Mouse (Mus musculus): ENCODE results near the gene Nrxn1. TPM values are rescaled to one million over a fixed set of nuclear protein-coding genes. Genes with fewer than 3 reads are reported as not detected.
"Not testable (repeated sequence)": the region's sequence is repeated elsewhere in the genome, so short reads cannot be mapped to it uniquely, and the experiment has no call there.

The Nrxn1 gene
- total and polyA plus RNA-seq, 3 experiments = not detected

GRCm38 (mm10) chr17:90238964-90239363 is 853.9 kb downstream of the Nrxn1 start:
- DNase-seq (ENCODE audit: extremely low read depth) = no peak
- no peaks in the 10 kb centered on the region for H3K27me3 ChIP-seq (replicated peaks)
- H3K9ac ChIP-seq (ENCODE audit: insufficient read depth, low read depth) = no peak overlapping the region
- H3K27ac ChIP-seq (ENCODE audit: insufficient read depth, low read depth) = no peak overlapping the region
- H3K9me3 ChIP-seq (replicated peaks; ENCODE audit: low read length) = peaks cover 23% of the 10 kb centered on the region
- in situ Hi-C loops (cut with MboI; ENCODE audit: low pct_ligation_motif_present, low pct_unique_long_range_greater_than_20kb, low sequenced_read_pairs) (no loop called here), dilution Hi-C loops (cut with MboI; ENCODE audit: extremely low pct_ligation_motif_present, extremely low pct_unique_long_range_greater_than_20kb, low sequenced_read_pairs) (no loop called here)
- TF ChIP-seq ZC3H11A (IDR thresholded peaks at IDR 0.05; ENCODE audit: low read depth, low read length) (no peak), ZNF384 (IDR thresholded peaks at IDR 0.05; ENCODE audit: low read depth, low read length) (no peak), MEF2A (IDR thresholded peaks at IDR 0.05; ENCODE audit: borderline replicate concordance, low read depth, low read length) (no peak), ELF1 (IDR thresholded peaks at IDR 0.05; ENCODE audit: low read depth, low read length) (no peak), JUND (conservative IDR thresholded peaks at IDR 0.05; ENCODE audit: low read depth, low read length) (no peak), JUN (IDR thresholded peaks at IDR 0.05; ENCODE audit: insufficient read depth, low read depth, low read length) (no peak), MAX (IDR thresholded peaks at IDR 0.05; ENCODE audit: low read length) (no peak), SMC3 (IDR thresholded peaks at IDR 0.05; ENCODE audit: low read depth, low read length) (no peak), HCFC1 (IDR thresholded peaks at IDR 0.05; ENCODE audit: low read depth, low read length) (no peak), CTCF (conservative IDR thresholded peaks at IDR 0.05 in 1 of 2, IDR thresholded peaks at IDR 0.05 in 1 of 2; ENCODE audit: low read depth in 2 of 2, low read length in 2 of 2) (no peak), E2F4 (IDR thresholded peaks at IDR 0.05; ENCODE audit: insufficient replicate concordance, low read depth, low read length) (no peak), TCF12 (IDR thresholded peaks at IDR 0.05; ENCODE audit: low read depth, low read length) (no peak)
- no peak overlapping the region for H3K4me2 ChIP-seq (ENCODE audit: insufficient read depth, low read depth, poor library complexity, severe bottlenecking)
- no peak overlapping the region for H3K4me3 ChIP-seq (replicated peaks in 1 of 3; ENCODE audit: low read depth in 2 of 3, low read length in 2 of 3, poor library complexity in 1 of 3)
- no peaks in the 10 kb centered on the region for H3K4me1 ChIP-seq (ENCODE audit: control insufficient read depth in 1 of 2, insufficient read depth in 2 of 2)
- no peaks in the 10 kb centered on the region for H3K36me3 ChIP-seq (replicated peaks in 1 of 2; ENCODE audit: control insufficient read depth in 1 of 2, insufficient read depth in 1 of 2, low read length in 1 of 2)
- H3K79me2 ChIP-seq (replicated peaks; ENCODE audit: control insufficient read depth, extremely low read depth, insufficient read depth, poor library complexity, severe bottlenecking) = no peaks in the 10 kb centered on the region

DNA sequence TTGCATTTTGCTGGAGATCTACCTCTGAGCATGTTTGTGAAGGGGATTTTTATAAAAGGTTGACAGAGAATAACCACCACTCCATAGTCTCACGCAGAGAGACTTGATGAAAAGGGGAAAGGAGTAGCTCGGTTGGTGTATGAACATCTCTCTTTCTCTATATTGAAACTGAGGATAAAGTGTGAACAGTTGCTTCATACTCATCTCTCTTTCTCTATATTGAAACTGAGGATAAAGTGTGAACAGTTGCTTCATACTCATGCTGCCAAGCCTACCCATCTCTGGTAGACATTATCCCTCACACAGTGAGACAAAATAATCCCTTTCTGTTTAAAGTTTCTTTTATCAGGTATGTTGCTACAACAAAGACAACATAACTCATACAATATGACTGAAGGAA is 854.4 kb downstream of the Nrxn1 start:
- H3K79me2 ChIP-seq (replicated peaks; ENCODE audit: control insufficient read depth, extremely low read depth, insufficient read depth, poor library complexity, severe bottlenecking) = no peaks in the 10 kb centered on the region
- H3K9ac ChIP-seq (ENCODE audit: insufficient read depth, low read depth) = no peak overlapping the region
- in situ Hi-C loops (cut with MboI; ENCODE audit: low pct_ligation_motif_present, low pct_unique_long_range_greater_than_20kb, low sequenced_read_pairs) (no loop called here), dilution Hi-C loops (cut with MboI; ENCODE audit: extremely low pct_ligation_motif_present, extremely low pct_unique_long_range_greater_than_20kb, low sequenced_read_pairs) (no loop called here)
- H3K36me3 ChIP-seq (replicated peaks in 1 of 2; ENCODE audit: control insufficient read depth in 1 of 2, insufficient read depth in 1 of 2, low read length in 1 of 2) = no peaks in the 10 kb centered on the region
- no peak for DNase-seq (ENCODE audit: extremely low read depth)
- H3K9me3 ChIP-seq (replicated peaks; ENCODE audit: low read length) = peaks cover 21% of the 10 kb centered on the region
- no peaks in the 10 kb centered on the region for H3K27me3 ChIP-seq (replicated peaks)
- no peak overlapping the region for H3K4me3 ChIP-seq (replicated peaks in 1 of 3; ENCODE audit: low read depth in 2 of 3, low read length in 2 of 3, poor library complexity in 1 of 3)
- H3K27ac ChIP-seq (ENCODE audit: insufficient read depth, low read depth) = no peak overlapping the region
- H3K4me2 ChIP-seq (ENCODE audit: insufficient read depth, low read depth, poor library complexity, severe bottlenecking) = no peak overlapping the region
- H3K4me1 ChIP-seq (ENCODE audit: control insufficient read depth in 1 of 2, insufficient read depth in 2 of 2) = no peaks in the 10 kb centered on the region
- no peak for TF ChIP-seq SMC3 (IDR thresholded peaks at IDR 0.05; ENCODE audit: low read depth, low read length)
- no peak for TF ChIP-seq CHD1 (IDR thresholded peaks at IDR 0.05; ENCODE audit: low read depth, low read length)
- no peak for TF ChIP-seq CTCF (conservative IDR thresholded peaks at IDR 0.05 in 1 of 2, IDR thresholded peaks at IDR 0.05 in 1 of 2; ENCODE audit: low read depth in 2 of 2, low read length in 2 of 2)
- TF ChIP-seq USF1 (IDR thresholded peaks at IDR 0.05; ENCODE audit: low read depth, low read length) = no peak
- no peak for TF ChIP-seq MAX (IDR thresholded peaks at IDR 0.05; ENCODE audit: low read length)
- no peak for TF ChIP-seq ZKSCAN1 (IDR thresholded peaks at IDR 0.05; ENCODE audit: borderline replicate concordance, low read depth, low read length)
- no peak for TF ChIP-seq NRF1 (IDR thresholded peaks at IDR 0.05; ENCODE audit: low read depth, low read length)

DNA sequence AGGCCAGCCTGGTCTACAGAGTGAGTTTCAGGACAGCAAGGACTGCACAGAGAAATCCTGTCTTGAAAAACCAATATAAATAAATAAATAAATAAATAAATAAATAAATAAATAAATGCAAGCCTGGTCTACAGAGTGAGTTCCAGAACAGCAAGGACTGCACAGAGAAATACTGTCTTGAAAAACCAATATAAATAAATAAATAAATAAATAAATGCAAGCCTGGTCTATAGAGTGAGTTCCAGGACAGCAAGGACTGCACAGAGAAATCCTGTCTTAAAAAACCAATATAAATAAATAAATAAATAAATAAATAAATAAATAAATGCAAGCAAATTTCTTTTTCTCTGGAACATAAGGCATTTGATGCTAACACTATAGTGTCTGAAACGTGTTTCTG is 857.2 kb downstream of the Nrxn1 start:
- H3K4me2 ChIP-seq (ENCODE audit: insufficient read depth, low read depth, poor library complexity, severe bottlenecking); H3K27me3 ChIP-seq (replicated peaks); H3K9ac ChIP-seq (ENCODE audit: insufficient read depth, low read depth); H3K27ac ChIP-seq (ENCODE audit: insufficient read depth, low read depth); DNase-seq (ENCODE audit: extremely low read depth); H3K36me3 ChIP-seq (replicated peaks in 1 of 2; ENCODE audit: control insufficient read depth in 1 of 2, insufficient read depth in 1 of 2, low read length in 1 of 2); H3K4me3 ChIP-seq (replicated peaks in 1 of 3; ENCODE audit: low read depth in 2 of 3, low read length in 2 of 3, poor library complexity in 1 of 3); in situ Hi-C loops (cut with MboI; ENCODE audit: low pct_ligation_motif_present, low pct_unique_long_range_greater_than_20kb, low sequenced_read_pairs); H3K4me1 ChIP-seq (ENCODE audit: control insufficient read depth in 1 of 2, insufficient read depth in 2 of 2); H3K79me2 ChIP-seq (replicated peaks; ENCODE audit: control insufficient read depth, extremely low read depth, insufficient read depth, poor library complexity, severe bottlenecking); dilution Hi-C loops (cut with MboI; ENCODE audit: extremely low pct_ligation_motif_present, extremely low pct_unique_long_range_greater_than_20kb, low sequenced_read_pairs): not testable (repeated sequence)
- H3K9me3 ChIP-seq (replicated peaks; ENCODE audit: low read length) = peaks cover 18% of the 10 kb centered on the region
